Mouse (Mus musculus) thymus, adult 18-20 months (tissue): Measurements from ENCODE around the gene Vmn1r24.
"Not testable (repeated sequence)": the region's sequence is repeated elsewhere in the genome, so short reads cannot be mapped to it uniquely, and the experiment has no call there.

Source experiments
- DNase-seq, 2 experiments: peaks; one replicate each; pipeline ENCODE4 v3.0.0; 2022; ENCODE audit warnings: mixed read lengths in 2 of 2

Gene Vmn1r24

DNA sequence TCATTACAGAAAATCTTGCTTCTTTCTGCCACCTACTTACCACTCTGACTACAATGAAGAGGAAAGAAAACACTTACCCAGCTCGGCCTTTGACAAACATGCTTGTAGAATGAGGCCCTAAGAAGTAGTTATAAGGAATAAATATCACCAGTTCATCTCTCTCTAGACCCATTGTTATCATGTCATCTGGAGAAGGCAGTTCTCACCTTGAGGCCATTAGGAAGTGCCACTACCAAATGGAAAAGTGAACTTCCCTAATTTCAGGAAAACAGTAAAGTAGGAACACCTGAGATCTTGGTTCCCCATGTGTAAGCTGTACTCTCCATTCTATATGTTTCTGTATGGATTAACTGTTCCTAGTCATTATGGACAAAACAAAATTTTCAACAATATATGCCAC lies at the start of gene Vmn1r24:
TSS of gene Vmn1r24 (minus strand) at position 101 of the 400 bp plus-strand sequence.
- not testable (repeated sequence) for DNase-seq

DNA sequence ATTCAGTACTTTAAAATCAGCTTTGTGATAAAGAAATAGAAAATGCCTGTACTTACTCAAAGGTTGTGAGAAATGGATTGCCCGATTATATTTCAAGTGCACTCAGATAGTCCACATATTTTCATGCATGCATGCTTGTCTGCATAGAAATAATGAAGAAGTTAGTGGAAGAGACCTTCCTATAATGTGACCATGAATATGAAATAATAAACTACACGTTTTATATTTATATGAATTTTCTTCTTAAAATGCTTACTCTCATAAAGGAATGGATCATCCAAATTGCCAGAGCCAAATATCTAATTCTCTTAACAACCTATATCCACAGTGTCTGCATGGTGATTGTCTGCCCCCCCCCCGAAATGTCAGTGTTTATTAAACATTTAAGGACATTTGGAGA lies 19.4 kb upstream of the Vmn1r24 start, which contains the start of gene Vmn1r25:
TSS of gene Vmn1r25 (minus strand) at position 101 of the 400 bp plus-strand sequence.
- no peak for DNase-seq

DNA sequence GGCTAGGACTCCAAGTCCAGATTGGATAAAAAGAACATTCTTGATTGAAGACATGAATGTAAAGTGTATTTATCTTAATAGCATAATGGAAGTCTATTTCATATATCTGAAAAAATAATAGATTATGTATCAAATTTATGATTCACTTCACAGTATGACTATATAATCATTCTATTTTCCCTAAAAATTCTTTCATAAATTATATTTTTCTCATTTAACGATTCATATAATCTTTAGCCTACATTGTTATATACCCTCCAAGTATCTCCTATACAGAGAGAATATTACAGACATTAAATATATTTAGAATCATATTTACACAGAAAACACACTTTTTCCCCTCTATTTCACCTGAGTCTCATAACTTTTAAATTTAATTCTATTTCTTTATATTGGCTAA lies 34.6 kb downstream of the Vmn1r24 start, which contains the start of gene Vmn1r23:
TSS of gene Vmn1r23 (minus strand) at position 101 of the 400 bp plus-strand sequence.
- DNase-seq = no peak

GRCm38 (mm10) chr6:57907928-57908327 lies 53.4 kb downstream of the Vmn1r24 start, which contains the start of gene Vmn1r22:
Gene Vmn1r22, minus strand, starts transcription at chr6:57908028.
- no peak for DNase-seq
